Mouse (Mus musculus): Measurements from ENCODE around the gene Ggcx. TPM values are rescaled to one million over a fixed set of nuclear protein-coding genes. Genes with fewer than 3 reads are reported as not detected.

Ggcx gene
- polyA plus RNA-seq (2015; fragmentation: Nextera tagmentation; extraction: Ambion mirVana) = 29.6 and 31.7 TPM in 2 replicates

DNA sequence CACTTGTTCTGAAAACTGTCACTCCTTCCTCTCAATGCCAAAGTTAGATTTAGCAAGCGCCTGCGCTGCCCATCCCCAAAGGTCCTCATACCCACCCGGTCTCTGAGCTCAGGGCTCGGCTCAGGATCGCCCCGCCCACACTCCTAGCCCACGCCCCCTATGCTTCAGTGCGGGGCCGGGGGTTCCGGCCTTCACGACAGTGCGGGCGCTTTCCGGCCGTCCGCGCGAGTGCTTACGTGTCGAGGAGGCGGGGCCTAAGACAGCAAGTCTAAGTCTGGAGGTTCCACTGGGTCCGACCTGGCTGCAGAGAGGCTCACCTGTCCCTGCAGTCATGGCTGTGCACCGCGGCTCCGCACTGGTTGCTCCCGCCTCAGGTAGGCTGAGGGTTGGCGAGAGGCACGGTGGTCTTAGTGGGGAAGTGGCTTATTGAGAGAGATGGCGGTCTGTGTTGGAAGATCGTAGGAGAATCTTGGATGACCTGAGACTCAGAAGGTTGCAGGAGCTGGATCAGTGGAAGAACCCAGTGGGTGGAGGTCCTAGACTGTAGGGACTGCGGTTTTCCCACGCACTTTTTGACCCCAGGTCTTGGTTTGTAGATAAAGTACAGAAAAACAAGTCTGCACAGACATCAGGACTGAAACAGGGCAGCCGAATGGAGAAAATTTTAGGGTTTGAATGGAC, at the start of gene Ggcx:
Gene Ggcx (plus strand): TSS at position 233 of the 681 bp plus-strand sequence.
- WGBS (ENCODE audit: insufficient replicate concordance) = under 1% methylated on average over 33 of the region's 33 CpGs
- Histone ChIP-seq H3K27me3 (ENCODE audit: control insufficient read depth, insufficient read depth, low read depth, low read length) (no peaks in the 10 kb centered on the region), H3K27ac (ENCODE audit: low read length) (peak within 1 kb of the TSS; percentile 52), H3K4me3 (ENCODE audit: low read depth, low read length) (peak within 1 kb of the TSS; percentile 68), H3K9me3 (replicated peaks; ENCODE audit: control insufficient read depth, low read length) (no peaks in the 10 kb centered on the region), H3K36me3 (ENCODE audit: control insufficient read depth, insufficient read depth) (peaks cover 3% of the 10 kb centered on the region), H3K9ac (ENCODE audit: low read depth, low read length) (peak within 1 kb of the TSS; percentile 75), H3K4me2 (ENCODE audit: low read depth, low read length) (peak within 1 kb of the TSS; percentile 75), H3K4me1 (ENCODE audit: control insufficient read depth, low read depth, low read length) (peaks cover 32% of the 10 kb centered on the region)
- ATAC-seq (ENCODE audit: low read depth) = peak; percentile 88

DNA sequence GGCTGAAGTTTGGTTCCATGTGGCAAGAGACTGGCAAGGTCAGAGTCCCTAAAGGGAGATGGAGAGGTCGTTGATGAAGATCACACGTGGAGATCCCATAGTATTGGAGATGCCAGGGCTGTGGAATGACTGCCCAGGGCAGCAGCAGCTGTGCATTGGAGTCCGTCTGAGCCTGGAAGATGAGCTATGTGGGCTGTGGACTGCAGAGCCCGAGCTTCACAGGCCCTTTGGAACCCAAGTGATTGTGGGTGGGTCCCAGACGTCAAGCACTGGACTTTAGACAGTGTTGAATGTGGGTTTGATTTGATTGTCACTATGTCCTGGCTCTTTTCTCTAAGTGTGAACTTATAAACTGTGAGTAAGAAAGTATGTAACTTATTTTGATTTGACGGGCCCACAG, 49.1 kb upstream of the Ggcx start:
- 49% methylated on average over 6 of the region's 6 CpGs for WGBS (ENCODE audit: insufficient replicate concordance)
- H3K9me3 ChIP-seq (replicated peaks; ENCODE audit: control insufficient read depth, low read length) = no peaks in the 10 kb centered on the region
- no peak overlapping the region for H3K4me2 ChIP-seq (ENCODE audit: low read depth, low read length)
- H3K9ac ChIP-seq (ENCODE audit: low read depth, low read length) = no peak overlapping the region
- H3K27ac ChIP-seq (ENCODE audit: low read length) = no peak overlapping the region
- peaks cover 10% of the 10 kb centered on the region for H3K36me3 ChIP-seq (ENCODE audit: control insufficient read depth, insufficient read depth)
- no peak overlapping the region for H3K4me3 ChIP-seq (ENCODE audit: low read depth, low read length)
- no peaks in the 10 kb centered on the region for H3K27me3 ChIP-seq (ENCODE audit: control insufficient read depth, insufficient read depth, low read depth, low read length)
- ATAC-seq (ENCODE audit: low read depth) = no peak
- peaks cover 22% of the 10 kb centered on the region for H3K4me1 ChIP-seq (ENCODE audit: control insufficient read depth, low read depth, low read length)

DNA sequence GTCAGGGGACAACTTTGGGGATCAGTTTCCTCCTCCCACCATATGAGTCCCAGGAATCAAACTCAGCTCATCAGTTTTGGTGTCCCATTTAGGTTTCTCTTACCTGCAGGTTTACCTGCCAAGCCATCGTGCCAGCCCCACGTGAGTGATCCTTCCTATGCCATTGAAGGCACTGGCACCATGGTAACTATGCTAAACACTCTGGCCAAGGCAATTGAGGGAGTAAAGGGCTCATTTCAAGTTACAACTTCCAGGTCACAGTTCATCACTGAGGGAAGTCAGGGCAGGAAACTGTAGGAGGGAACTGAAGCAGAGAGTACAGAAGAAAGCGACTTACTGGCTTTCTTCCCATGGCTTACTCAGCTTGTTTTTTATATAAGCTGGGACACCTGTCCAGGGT, 47.8 kb upstream of the Ggcx start:
- no peaks in the 10 kb centered on the region for H3K27me3 ChIP-seq (ENCODE audit: control insufficient read depth, insufficient read depth, low read depth, low read length)
- no peak overlapping the region for H3K4me3 ChIP-seq (ENCODE audit: low read depth, low read length)
- H3K36me3 ChIP-seq (ENCODE audit: control insufficient read depth, insufficient read depth) = peaks cover 3% of the 10 kb centered on the region
- H3K27ac ChIP-seq (ENCODE audit: low read length) = no peak overlapping the region
- peaks cover 16% of the 10 kb centered on the region for H3K4me1 ChIP-seq (ENCODE audit: control insufficient read depth, low read depth, low read length)
- H3K9ac ChIP-seq (ENCODE audit: low read depth, low read length) = no peak overlapping the region
- H3K4me2 ChIP-seq (ENCODE audit: low read depth, low read length) = no peak overlapping the region
- no peaks in the 10 kb centered on the region for H3K9me3 ChIP-seq (replicated peaks; ENCODE audit: control insufficient read depth, low read length)
- ATAC-seq (ENCODE audit: low read depth) = no peak
- 58% methylated on average over 3 of the region's 3 CpGs for WGBS (ENCODE audit: insufficient replicate concordance)

GRCm38 (mm10) chr6:72366844-72367443, 47.2 kb upstream of the Ggcx start, which contains the start of gene Rnf181:
Gene Rnf181, minus strand, starts transcription at chr6:72366956.
- Histone ChIP-seq H3K4me3 (ENCODE audit: low read depth, low read length) (no peak within 1 kb of the TSS), H3K27me3 (ENCODE audit: control insufficient read depth, insufficient read depth, low read depth, low read length) (no peaks in the 10 kb centered on the region), H3K4me2 (ENCODE audit: low read depth, low read length) (no peak within 1 kb of the TSS), H3K27ac (ENCODE audit: low read length) (no peak within 1 kb of the TSS), H3K9me3 (replicated peaks; ENCODE audit: control insufficient read depth, low read length) (no peaks in the 10 kb centered on the region), H3K4me1 (ENCODE audit: control insufficient read depth, low read depth, low read length) (peaks cover 18% of the 10 kb centered on the region), H3K9ac (ENCODE audit: low read depth, low read length) (no peak within 1 kb of the TSS), H3K36me3 (ENCODE audit: control insufficient read depth, insufficient read depth) (peaks cover 3% of the 10 kb centered on the region)
- WGBS (ENCODE audit: insufficient replicate concordance) = 57% methylated on average over 4 of the region's 4 CpGs
- ATAC-seq (ENCODE audit: low read depth) = no peak

DNA sequence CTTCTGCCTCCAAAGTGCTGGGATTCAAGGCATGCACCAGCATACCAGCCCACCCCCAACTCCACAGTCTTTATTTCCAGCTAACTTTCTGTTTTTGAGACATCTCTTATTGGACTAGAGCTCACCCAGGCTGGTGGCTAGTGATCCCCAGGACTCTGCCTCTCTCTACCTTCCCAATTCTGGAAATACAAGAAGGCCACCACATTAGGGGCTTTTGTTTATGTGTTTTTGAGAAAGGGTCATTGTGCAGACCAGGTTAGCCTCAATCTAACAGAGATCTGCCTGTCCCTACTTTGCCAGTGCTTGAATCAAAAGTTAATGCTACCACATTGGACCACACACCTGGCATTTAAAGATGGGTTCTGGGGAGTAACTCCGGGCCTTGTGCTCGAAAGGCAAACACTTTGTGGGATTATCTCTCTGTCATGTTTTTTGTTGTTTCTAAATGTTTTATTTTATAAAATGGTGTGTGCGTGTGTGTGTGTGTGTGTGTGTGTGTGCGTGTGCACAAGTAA, 46.6 kb upstream of the Ggcx start:
- Histone ChIP-seq H3K4me1 (ENCODE audit: control insufficient read depth, low read depth, low read length) (peaks cover 18% of the 10 kb centered on the region), H3K27me3 (ENCODE audit: control insufficient read depth, insufficient read depth, low read depth, low read length) (no peaks in the 10 kb centered on the region), H3K9me3 (replicated peaks; ENCODE audit: control insufficient read depth, low read length) (no peaks in the 10 kb centered on the region), H3K4me3 (ENCODE audit: low read depth, low read length) (no peak overlapping the region), H3K27ac (ENCODE audit: low read length) (no peak overlapping the region), H3K9ac (ENCODE audit: low read depth, low read length) (no peak overlapping the region), H3K4me2 (ENCODE audit: low read depth, low read length) (no peak overlapping the region), H3K36me3 (ENCODE audit: control insufficient read depth, insufficient read depth) (peaks cover 3% of the 10 kb centered on the region)
- 72% methylated on average over 4 of the region's 4 CpGs for WGBS (ENCODE audit: insufficient replicate concordance)
- no peak for ATAC-seq (ENCODE audit: low read depth)

DNA sequence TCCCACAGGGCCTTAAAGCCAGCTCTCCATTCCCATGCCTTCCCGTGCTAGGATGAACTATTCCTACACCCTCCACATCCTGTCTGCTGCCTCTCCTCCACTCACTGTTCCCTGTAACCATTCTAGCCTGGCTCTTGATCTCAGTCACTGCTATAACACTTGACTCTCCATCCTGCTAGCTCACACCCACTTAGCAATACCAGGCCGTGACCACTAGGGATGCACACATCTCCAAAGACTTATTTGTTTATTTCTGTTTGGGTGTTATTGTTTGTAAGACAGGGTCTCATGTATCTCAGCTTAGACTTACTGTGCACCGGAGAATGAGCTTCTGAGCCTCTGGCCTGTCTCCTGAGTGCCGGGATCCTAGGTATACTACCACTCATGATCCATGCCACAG, 44.6 kb upstream of the Ggcx start:
- Histone ChIP-seq H3K27ac (ENCODE audit: low read length) (no peak overlapping the region), H3K4me3 (ENCODE audit: low read depth, low read length) (no peak overlapping the region), H3K4me2 (ENCODE audit: low read depth, low read length) (no peak overlapping the region), H3K27me3 (ENCODE audit: control insufficient read depth, insufficient read depth, low read depth, low read length) (no peaks in the 10 kb centered on the region), H3K36me3 (ENCODE audit: control insufficient read depth, insufficient read depth) (peaks cover 3% of the 10 kb centered on the region), H3K9me3 (replicated peaks; ENCODE audit: control insufficient read depth, low read length) (no peaks in the 10 kb centered on the region), H3K4me1 (ENCODE audit: control insufficient read depth, low read depth, low read length) (peaks cover 23% of the 10 kb centered on the region), H3K9ac (ENCODE audit: low read depth, low read length) (no peak overlapping the region)
- no peak for ATAC-seq (ENCODE audit: low read depth)
- WGBS (ENCODE audit: insufficient replicate concordance) = 78% methylated on average over 4 of the region's 4 CpGs

DNA sequence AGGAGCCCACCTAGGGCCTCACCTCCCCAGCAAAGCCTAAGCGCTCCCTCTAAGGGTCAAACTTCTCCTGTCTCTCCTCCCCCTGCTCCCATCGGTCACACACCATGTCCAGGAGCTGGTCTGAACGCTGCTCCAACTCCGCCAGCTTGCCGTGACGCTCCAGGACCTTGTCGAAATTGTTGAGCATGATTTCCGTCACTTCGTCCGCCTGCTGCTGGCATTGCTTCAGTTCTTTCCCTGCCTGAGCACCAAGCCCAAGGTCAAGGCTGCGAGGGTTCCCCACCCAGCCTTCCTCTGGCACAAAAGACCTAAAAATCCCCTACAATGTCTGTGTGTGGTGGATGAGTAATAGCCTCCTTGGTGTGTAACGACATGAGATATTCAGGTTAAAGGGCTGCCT, 44.0 kb upstream of the Ggcx start:
- 79% methylated on average over 12 of the region's 12 CpGs for WGBS (ENCODE audit: insufficient replicate concordance)
- H3K4me1 ChIP-seq (ENCODE audit: control insufficient read depth, low read depth, low read length) = peaks cover 28% of the 10 kb centered on the region

GRCm38 (mm10) chr6:72371147-72371546, 43.0 kb upstream of the Ggcx start:
- H3K27ac ChIP-seq (ENCODE audit: low read length) = no peak overlapping the region
- no peak for ATAC-seq (ENCODE audit: low read depth)

More for the DNA sequence above, 44.0 kb upstream of the Ggcx start:
- Histone ChIP-seq H3K4me3 (ENCODE audit: low read depth, low read length) (no peak overlapping the region), H3K4me2 (ENCODE audit: low read depth, low read length) (no peak overlapping the region), H3K9ac (ENCODE audit: low read depth, low read length) (no peak overlapping the region), H3K9me3 (replicated peaks; ENCODE audit: control insufficient read depth, low read length) (no peaks in the 10 kb centered on the region), H3K27ac (ENCODE audit: low read length) (no peak overlapping the region), H3K27me3 (ENCODE audit: control insufficient read depth, insufficient read depth, low read depth, low read length) (no peaks in the 10 kb centered on the region), H3K36me3 (ENCODE audit: control insufficient read depth, insufficient read depth) (peaks cover 3% of the 10 kb centered on the region)
- ATAC-seq (ENCODE audit: low read depth) = no peak

DNA sequence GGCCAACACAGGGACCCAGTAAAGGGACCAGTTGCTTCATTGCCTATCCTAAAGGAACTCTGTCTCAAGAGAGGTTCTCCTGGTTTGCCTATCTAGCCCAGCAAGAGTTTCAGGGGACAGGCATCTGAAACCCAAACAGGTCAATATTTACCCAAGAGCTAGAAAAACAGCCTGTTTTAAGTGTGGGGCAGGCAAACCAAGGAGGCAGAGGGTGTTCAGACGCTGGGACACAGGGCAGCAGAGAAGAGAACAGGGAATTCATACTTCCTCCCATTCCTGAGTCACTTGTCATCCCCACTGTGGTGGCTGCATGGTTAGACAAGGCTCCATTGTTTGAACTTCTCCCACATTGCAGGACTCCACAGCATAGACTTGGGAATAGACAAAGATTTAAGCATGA, 42.5 kb upstream of the Ggcx start:
- H3K9ac ChIP-seq (ENCODE audit: low read depth, low read length) = no peak overlapping the region
- H3K4me3 ChIP-seq (ENCODE audit: low read depth, low read length) = no peak overlapping the region
- H3K4me1 ChIP-seq (ENCODE audit: control insufficient read depth, low read depth, low read length) = peaks cover 30% of the 10 kb centered on the region
- peaks cover 3% of the 10 kb centered on the region for H3K36me3 ChIP-seq (ENCODE audit: control insufficient read depth, insufficient read depth)
- no peaks in the 10 kb centered on the region for H3K27me3 ChIP-seq (ENCODE audit: control insufficient read depth, insufficient read depth, low read depth, low read length)
- H3K4me2 ChIP-seq (ENCODE audit: low read depth, low read length) = no peak overlapping the region
- no peak for ATAC-seq (ENCODE audit: low read depth)
- WGBS (ENCODE audit: insufficient replicate concordance) = 43% methylated on average over 1 of the region's 1 CpGs
- no peaks in the 10 kb centered on the region for H3K9me3 ChIP-seq (replicated peaks; ENCODE audit: control insufficient read depth, low read length)
- no peak overlapping the region for H3K27ac ChIP-seq (ENCODE audit: low read length)

More at GRCm38 (mm10) chr6:72371147-72371546, 43.0 kb upstream of the Ggcx start:
- peaks cover 30% of the 10 kb centered on the region for H3K4me1 ChIP-seq (ENCODE audit: control insufficient read depth, low read depth, low read length)
- no peak overlapping the region for H3K4me3 ChIP-seq (ENCODE audit: low read depth, low read length)
- H3K9me3 ChIP-seq (replicated peaks; ENCODE audit: control insufficient read depth, low read length) = no peaks in the 10 kb centered on the region
- no peaks in the 10 kb centered on the region for H3K27me3 ChIP-seq (ENCODE audit: control insufficient read depth, insufficient read depth, low read depth, low read length)
- H3K9ac ChIP-seq (ENCODE audit: low read depth, low read length) = no peak overlapping the region
- no peak overlapping the region for H3K4me2 ChIP-seq (ENCODE audit: low read depth, low read length)
- peaks cover 3% of the 10 kb centered on the region for H3K36me3 ChIP-seq (ENCODE audit: control insufficient read depth, insufficient read depth)
- 61% methylated on average over 5 of the region's 5 CpGs for WGBS (ENCODE audit: insufficient replicate concordance)
